Comparison of ENCODE assay signal across 22 mouse cellular contexts in the genomic region with DNA sequence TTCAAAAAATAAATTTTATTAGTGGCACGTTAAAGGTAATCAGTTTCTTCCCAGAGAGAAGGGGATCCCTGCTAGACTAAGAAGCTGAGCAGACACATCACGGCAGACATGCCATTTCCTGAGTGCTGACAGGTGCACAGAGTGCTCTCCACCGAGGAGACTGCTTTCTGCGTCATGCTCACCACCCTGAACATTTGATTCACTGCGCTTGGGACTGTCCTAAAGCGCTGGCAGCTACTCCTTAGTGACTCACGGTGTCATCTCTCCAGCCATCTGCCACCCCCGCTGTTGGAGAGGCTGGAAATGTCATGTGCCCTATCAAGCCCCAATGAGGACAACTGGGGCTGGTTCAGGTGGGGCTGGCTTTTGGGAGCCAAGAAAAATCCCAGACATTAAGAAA. TPM values are rescaled to one million over a fixed set of nuclear protein-coding genes. Genes with fewer than 3 reads are reported as not detected.
DNase-seq lines count a peak whose midpoint lies in the region; ATAC-seq lines count a peak whose summit lies in the region.
"Had no signal": no experiment of that assay in that cellular context is flagged by ENCODE, and none has a peak within 500 bp of the region (broad histone marks: within the 10 kb centered on the region; RNA-seq: fewer than 3 reads in every experiment).

No protein-coding gene starts in this region.

- no peak overlapping the region for H3K9ac ChIP-seq in intestine, embryonic 14.5 days (ENCODE audit: low read length)
- H3K9ac ChIP-seq in intestine, embryonic 16.5 days (ENCODE audit: low read depth, low read length) = no peak overlapping the region
- H3K9ac ChIP-seq: limb, embryonic 13.5 days; stomach, embryonic 15.5 days had no signal

- peak; percentile 78 for DNase-seq in adrenal gland, adult 2 months
- DNase-seq in adrenal gland, adult 8-10 months = no peak
- peak; percentile 31 for DNase-seq in intestine, embryonic 14.5 days (ENCODE audit: low spot score)
- peak; percentile 88 for DNase-seq in cerebellum, adult 8-10 months
- DNase-seq in limb, embryonic 10.5 days (ENCODE audit: low spot score) = peak; percentile 9
- no peak for DNase-seq in retina, postnatal 1 day
- no peak for DNase-seq in right cerebral cortex, postnatal 25 days
- DNase-seq: layer of hippocampus, postnatal 36 days; lung, adult 18-20 months; lung, postnatal 4 days; midbrain, embryonic 14.5 days; thymus, postnatal 25 days had no signal

- peaks cover 24% of the 10 kb centered on the region for H3K36me3 ChIP-seq in intestine, embryonic 14.5 days (ENCODE audit: control insufficient read depth, insufficient read depth, low read length)
- no peaks in the 10 kb centered on the region for H3K36me3 ChIP-seq in intestine, embryonic 16.5 days (ENCODE audit: control insufficient read depth, insufficient read depth, low read length)
- peaks cover 22% of the 10 kb centered on the region for H3K36me3 ChIP-seq in limb, embryonic 10.5 days
- H3K36me3 ChIP-seq: stomach, embryonic 15.5 days had no signal

- no peak overlapping the region for H3K27ac ChIP-seq in intestine, embryonic 14.5 days (ENCODE audit: low read depth)
- no peak overlapping the region for H3K27ac ChIP-seq in intestine, embryonic 16.5 days (ENCODE audit: low read length)
- H3K27ac ChIP-seq in limb, embryonic 10.5 days = no peak overlapping the region
- H3K27ac ChIP-seq: kidney, postnatal 0 days; limb, embryonic 13.5 days; stomach, embryonic 15.5 days had no signal

- peaks cover 7% of the 10 kb centered on the region for H3K4me1 ChIP-seq in intestine, embryonic 14.5 days (replicated peaks; ENCODE audit: control insufficient read depth, insufficient read depth, low read length)
- peaks cover 5% of the 10 kb centered on the region for H3K4me1 ChIP-seq in intestine, embryonic 16.5 days (ENCODE audit: control insufficient read depth, insufficient read depth, low read length)
- H3K4me1 ChIP-seq in limb, embryonic 10.5 days = peaks cover 5% of the 10 kb centered on the region

- no peak overlapping the region for H3K4me3 ChIP-seq in intestine, embryonic 14.5 days (ENCODE audit: low read depth, low read length)
- no peak overlapping the region for H3K4me3 ChIP-seq in intestine, embryonic 16.5 days (ENCODE audit: low read length)
- H3K4me3 ChIP-seq in limb, embryonic 10.5 days = no peak overlapping the region
- H3K4me3 ChIP-seq: limb, embryonic 13.5 days; stomach, embryonic 15.5 days had no signal

- WGBS in intestine, embryonic 14.5 days = 70% methylated on average over 8 of the region's 8 CpGs
- 70% methylated on average over 8 of the region's 8 CpGs for WGBS in intestine, embryonic 16.5 days
- WGBS in limb, embryonic 10.5 days = 76% methylated on average over 8 of the region's 8 CpGs

- H3K27me3 ChIP-seq in intestine, embryonic 14.5 days (replicated peaks; ENCODE audit: control insufficient read depth, insufficient read depth, low read length) = no peaks in the 10 kb centered on the region
- H3K27me3 ChIP-seq in intestine, embryonic 16.5 days (replicated peaks; ENCODE audit: control insufficient read depth, insufficient read depth, low read length) = no peaks in the 10 kb centered on the region
- H3K27me3 ChIP-seq in limb, embryonic 10.5 days (ENCODE audit: low read depth, poor library complexity, severe bottlenecking) = no peaks in the 10 kb centered on the region
- H3K27me3 ChIP-seq: limb, embryonic 13.5 days; stomach, embryonic 15.5 days had no signal

- no peak overlapping the region for H3K4me2 ChIP-seq in intestine, embryonic 14.5 days (ENCODE audit: low read length)
- H3K4me2 ChIP-seq in intestine, embryonic 16.5 days (ENCODE audit: low read depth, low read length) = no peak overlapping the region
- H3K4me2 ChIP-seq: limb, embryonic 13.5 days; stomach, embryonic 15.5 days had no signal

- no peaks in the 10 kb centered on the region for H3K9me3 ChIP-seq in intestine, embryonic 14.5 days (ENCODE audit: control insufficient read depth, low read length)
- H3K9me3 ChIP-seq in intestine, embryonic 16.5 days (ENCODE audit: control insufficient read depth, low read length) = no peaks in the 10 kb centered on the region
- H3K9me3 ChIP-seq in limb, embryonic 10.5 days (replicated peaks) = no peaks in the 10 kb centered on the region
- H3K9me3 ChIP-seq: limb, embryonic 13.5 days; stomach, embryonic 15.5 days had no signal

- no peak for ATAC-seq in intestine, embryonic 14.5 days (replicated peaks; ENCODE audit: low FRiP score, low TSS enrichment, low read depth)
- ATAC-seq in intestine, embryonic 16.5 days = no peak
- ATAC-seq: forebrain, embryonic 14.5 days had no signal

RNA-seq across cellular contexts. Expression of gene Asrgl1, which starts 23.4 kb away (rescaled TPM):
- 10 to 100 TPM; 10.3 to 12.7 TPM for total RNA-seq in adrenal gland, adult 2 months (2021)
- 1.2 and 2.0 TPM in 2 replicates for polyA plus RNA-seq in adrenal gland, adult 2 months (2012; rRNA removed)
- 10 to 100 TPM; 12.7 to 21.8 (median 15.5) TPM for total RNA-seq in adrenal gland, adult 8-10 months (2022)
- 10.7 and 11.7 TPM in 2 replicates for polyA plus RNA-seq in intestine, embryonic 14.5 days (2014; fragmentation: Nextera tagmentation; extraction: Ambion mirVana)
- 7.2 and 10.4 TPM in 2 replicates for polyA plus RNA-seq in intestine, embryonic 16.5 days (2015; fragmentation: Nextera tagmentation; extraction: Ambion mirVana)
- 16.9 and 20.7 TPM in 2 replicates for polyA plus RNA-seq in limb, embryonic 10.5 days (2016; fragmentation: Nextera tagmentation; extraction: Ambion mirVana)

RNA-seq across cellular contexts. Expression of gene Scgb1a1, which starts 24.3 kb away (rescaled TPM):
- total RNA-seq in adrenal gland, adult 2 months (2021) = not detected
- 4.5 TPM in 1 of 2 replicates, not detected in the other for polyA plus RNA-seq in adrenal gland, adult 2 months (2012; rRNA removed)
- total RNA-seq in adrenal gland, adult 8-10 months (2022) = under 1 TPM in 1 of 4 experiments, not detected in 3; 0.73 TPM
- polyA plus RNA-seq in intestine, embryonic 14.5 days (2014; fragmentation: Nextera tagmentation; extraction: Ambion mirVana) = not detected in 2 replicates
- not detected in 2 replicates for polyA plus RNA-seq in intestine, embryonic 16.5 days (2015; fragmentation: Nextera tagmentation; extraction: Ambion mirVana)
- polyA plus RNA-seq in limb, embryonic 10.5 days (2016; fragmentation: Nextera tagmentation; extraction: Ambion mirVana) = not detected in 2 replicates
- total RNA-seq: adrenal gland, adult 18-20 months; common myeloid progenitor, adult 5-6 weeks; gastrocnemius, postnatal 36 days; hematopoietic stem cell, adult 5-6 weeks; layer of hippocampus, postnatal 36 days had no signal
- polyA plus RNA-seq: embryonic facial prominence, embryonic 14.5 days; forebrain, embryonic 14.5 days; kidney, postnatal 0 days; limb, embryonic 13.5 days; midbrain, embryonic 14.5 days; stomach, embryonic 15.5 days had no signal

Comparison
In these comparisons a context has a peak if more than half of its experiments do, and no peak if none do; other contexts are left out.
1. DNase-seq: peak in adrenal gland, adult 2 months (single experiment), intestine, embryonic 14.5 days (single experiment), cerebellum, adult 8-10 months (single experiment) and limb, embryonic 10.5 days (single experiment); none in adrenal gland, adult 8-10 months (single experiment), retina, postnatal 1 day (single experiment) and right cerebral cortex, postnatal 25 days (single experiment).